13 mouse cellular contexts compared by ENCODE assay signal in genomic region chr3:129358115-129358514, GRCm38 (mm10). TPM values are rescaled to one million over a fixed set of nuclear protein-coding genes. Genes with fewer than 3 reads are reported as not detected.
"Had no signal": no experiment of that assay in that cellular context is flagged by ENCODE, and none has a peak within 500 bp of the region (broad histone marks: within the 10 kb centered on the region; RNA-seq: fewer than 3 reads in every experiment).

No protein-coding gene starts in this region.

- H3K4me2 ChIP-seq: hindbrain, embryonic 15.5 days; liver, embryonic 11.5 days; liver, embryonic 15.5 days; midbrain, embryonic 11.5 days; midbrain, embryonic 15.5 days; neural tube, embryonic 12.5 days had no signal

- H3K9me3 ChIP-seq: hindbrain, embryonic 15.5 days; limb, embryonic 10.5 days; liver, embryonic 15.5 days; megakaryocyte, embryonic 14.5 days; midbrain, embryonic 15.5 days; neural tube, embryonic 12.5 days had no signal

- H3K9ac ChIP-seq: hindbrain, embryonic 15.5 days; liver, embryonic 15.5 days; midbrain, embryonic 15.5 days; neural tube, embryonic 12.5 days had no signal

- DNase-seq: kidney, adult 18-20 months; thymus, postnatal 4 days had no signal

- ATAC-seq: midbrain, embryonic 15.5 days had no signal

- H3K36me3 ChIP-seq: hindbrain, embryonic 15.5 days; limb, embryonic 10.5 days; liver, embryonic 15.5 days; midbrain, embryonic 15.5 days; neural tube, embryonic 12.5 days had no signal

- H3K4me1 ChIP-seq: hindbrain, embryonic 15.5 days; limb, embryonic 10.5 days; liver, embryonic 15.5 days; megakaryocyte, embryonic 14.5 days; midbrain, embryonic 15.5 days; neural tube, embryonic 12.5 days had no signal

- H3K27ac ChIP-seq: hindbrain, embryonic 15.5 days; left cerebral cortex, adult 2 months; limb, embryonic 10.5 days; liver, embryonic 15.5 days; macrophage; midbrain, embryonic 15.5 days; neural tube, embryonic 12.5 days; stomach, postnatal 0 days had no signal

- H3K27me3 ChIP-seq: hindbrain, embryonic 15.5 days; liver, embryonic 15.5 days; megakaryocyte, embryonic 14.5 days; midbrain, embryonic 15.5 days; neural tube, embryonic 12.5 days had no signal

- H3K4me3 ChIP-seq: hindbrain, embryonic 15.5 days; left cerebral cortex, adult 2 months; limb, embryonic 10.5 days; liver, embryonic 15.5 days; megakaryocyte, embryonic 14.5 days; midbrain, embryonic 15.5 days; neural tube, embryonic 12.5 days had no signal

RNA-seq across cellular contexts. Expression of gene Enpep, which starts 25.6 kb away (rescaled TPM):
- polyA plus RNA-seq: macrophage had no signal
